Mouse (Mus musculus): ENCODE data around the gene Tuba1b. TPM values are rescaled to one million over a fixed set of nuclear protein-coding genes. Genes with fewer than 3 reads are reported as not detected.
"Not testable (repeated sequence)": the region's sequence is repeated elsewhere in the genome, so short reads cannot be mapped to it uniquely, and the experiment has no call there.

Gene Tuba1b
- polyA plus RNA-seq, 1 experiment from 2014 or later = 1,202 TPM

- H3K4me1 ChIP-seq (replicated peaks) = peaks cover 29% of the 10 kb centered on the region
- H3K9me3 ChIP-seq (replicated peaks) = no peaks in the 10 kb centered on the region
- peak overlapping the region; percentile 90 for H3K4me2 ChIP-seq
- peak overlapping the region; percentile 77 for H3K9ac ChIP-seq
- peak overlapping the region; percentile 69 for H3K27ac ChIP-seq
- H3K36me3 ChIP-seq = no peaks in the 10 kb centered on the region
- under 1% methylated on average over 41 of the region's 41 CpGs for WGBS (ENCODE audit: insufficient replicate concordance)
- DNase-seq (peak; percentile 61), ATAC-seq (ENCODE audit: low read depth) (peak; percentile 77)
- peak overlapping the region; percentile 77 for H3K4me3 ChIP-seq (replicated peaks)
- H3K27me3 ChIP-seq = peaks cover 20% of the 10 kb centered on the region
Observed at GRCm38 (mm10) chr15:98952751-98953400, 18.5 kb upstream of the Tuba1b start.

GRCm38 (mm10) chr15:98952063-98952455 is 17.7 kb upstream of the Tuba1b start:
- no peak for DNase-seq
- peaks cover 20% of the 10 kb centered on the region for H3K27me3 ChIP-seq
- H3K4me1 ChIP-seq (replicated peaks) = peaks cover 29% of the 10 kb centered on the region
- H3K4me2 ChIP-seq = peak overlapping the region; percentile 90
- H3K4me3 ChIP-seq (replicated peaks) = peak overlapping the region; percentile 77
- 45% methylated on average over 5 of the region's 5 CpGs for WGBS (ENCODE audit: insufficient replicate concordance)
- H3K9me3 ChIP-seq (replicated peaks) = no peaks in the 10 kb centered on the region
- no peaks in the 10 kb centered on the region for H3K36me3 ChIP-seq
- 0 out of 2 replicates have a peak overlapping the region, but pooled peaks have one; percentile 0 for H3K9ac ChIP-seq
- no peak overlapping the region for H3K27ac ChIP-seq
- no peak for ATAC-seq (ENCODE audit: low read depth)

DNA sequence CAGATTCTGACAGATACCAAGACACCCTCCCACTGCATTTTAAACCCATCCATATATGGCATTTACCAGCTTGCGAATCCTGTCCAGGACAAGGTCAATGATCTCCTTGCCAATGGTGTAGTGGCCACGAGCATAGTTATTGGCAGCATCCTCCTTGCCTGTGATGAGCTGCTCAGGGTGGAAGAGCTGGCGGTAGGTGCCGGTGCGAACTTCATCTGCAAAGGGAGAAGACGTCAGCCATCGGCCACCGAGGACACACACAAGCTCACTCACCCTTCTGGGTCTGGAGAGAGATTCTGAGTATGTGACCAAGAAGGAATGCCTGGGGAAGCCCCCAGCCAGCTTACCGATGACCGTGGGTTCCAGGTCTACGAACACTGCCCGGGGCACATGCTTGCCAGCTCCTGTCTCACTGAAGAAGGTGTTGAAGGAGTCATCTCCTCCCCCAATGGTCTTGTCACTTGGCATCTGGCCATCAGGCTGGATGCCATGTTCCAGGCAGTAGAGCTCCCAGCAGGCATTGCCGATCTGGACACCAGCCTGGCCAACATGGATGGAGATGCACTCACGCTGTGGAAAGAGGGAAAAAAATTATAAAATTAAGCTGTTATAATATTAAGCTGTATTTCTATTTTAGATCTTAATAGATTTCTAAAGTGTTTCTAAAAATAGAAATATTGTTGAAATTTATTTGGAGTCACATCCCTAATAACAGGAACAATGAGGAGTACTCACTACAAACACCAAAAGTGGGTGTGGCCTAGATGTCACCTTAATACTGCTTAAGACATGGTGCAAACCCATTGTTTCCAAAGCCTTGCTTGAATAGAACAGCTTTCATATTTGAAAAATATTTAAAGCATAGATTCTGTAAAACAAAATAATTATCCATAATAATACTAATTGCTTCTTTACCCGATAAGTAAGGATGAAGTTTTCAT is 17.0 kb upstream of the Tuba1b start:
- not testable (repeated sequence) for H3K9ac ChIP-seq; ATAC-seq (ENCODE audit: low read depth); H3K9me3 ChIP-seq (replicated peaks); DNase-seq; H3K36me3 ChIP-seq; H3K27ac ChIP-seq
- Histone ChIP-seq H3K27me3 (peaks cover 20% of the 10 kb centered on the region), H3K4me1 (replicated peaks) (peaks cover 29% of the 10 kb centered on the region), H3K4me3 (replicated peaks) (0 out of 2 replicates have a peak overlapping the region, but pooled peaks have one; percentile 77), H3K4me2 (peak overlapping the region; percentile 90)
- 84% methylated on average over 11 of the region's 15 CpGs for WGBS (ENCODE audit: insufficient replicate concordance)

DNA sequence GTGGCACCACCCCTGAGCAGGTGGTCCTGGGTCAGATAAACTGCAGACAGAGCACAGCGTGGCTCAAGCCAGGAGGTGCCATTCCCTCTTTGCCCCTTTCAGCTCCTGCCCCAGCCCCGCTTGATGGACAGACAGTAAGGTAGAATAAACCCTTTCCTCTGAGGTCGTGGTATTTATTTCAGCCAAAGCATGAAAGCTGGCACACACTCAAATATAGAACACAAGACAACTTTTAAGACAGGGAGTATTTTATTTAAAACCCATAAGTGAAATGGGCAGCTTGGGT is 15.2 kb upstream of the Tuba1b start:
- 68% methylated on average over 3 of the region's 3 CpGs for WGBS (ENCODE audit: insufficient replicate concordance)
- Histone ChIP-seq H3K4me2 (no peak overlapping the region), H3K9ac (no peak overlapping the region), H3K27me3 (peaks cover 14% of the 10 kb centered on the region), H3K36me3 (no peaks in the 10 kb centered on the region), H3K9me3 (replicated peaks) (no peaks in the 10 kb centered on the region), H3K27ac (no peak overlapping the region), H3K4me3 (replicated peaks) (no peak overlapping the region), H3K4me1 (replicated peaks) (peaks cover 23% of the 10 kb centered on the region)
- DNase-seq = no peak
- no peak for ATAC-seq (ENCODE audit: low read depth)

GRCm38 (mm10) chr15:98948857-98949606 is 14.7 kb upstream of the Tuba1b start:
- no peak overlapping the region for H3K4me3 ChIP-seq (replicated peaks)
- H3K27ac ChIP-seq = no peak overlapping the region
- H3K27me3 ChIP-seq = peaks cover 10% of the 10 kb centered on the region
- DNase-seq (no peak), ATAC-seq (ENCODE audit: low read depth) (no peak)
- no peak overlapping the region for H3K9ac ChIP-seq
- no peaks in the 10 kb centered on the region for H3K36me3 ChIP-seq
- 74% methylated on average over 6 of the region's 6 CpGs for WGBS (ENCODE audit: insufficient replicate concordance)
- peaks cover 19% of the 10 kb centered on the region for H3K4me1 ChIP-seq (replicated peaks)
- no peaks in the 10 kb centered on the region for H3K9me3 ChIP-seq (replicated peaks)
- H3K4me2 ChIP-seq = no peak overlapping the region

DNA sequence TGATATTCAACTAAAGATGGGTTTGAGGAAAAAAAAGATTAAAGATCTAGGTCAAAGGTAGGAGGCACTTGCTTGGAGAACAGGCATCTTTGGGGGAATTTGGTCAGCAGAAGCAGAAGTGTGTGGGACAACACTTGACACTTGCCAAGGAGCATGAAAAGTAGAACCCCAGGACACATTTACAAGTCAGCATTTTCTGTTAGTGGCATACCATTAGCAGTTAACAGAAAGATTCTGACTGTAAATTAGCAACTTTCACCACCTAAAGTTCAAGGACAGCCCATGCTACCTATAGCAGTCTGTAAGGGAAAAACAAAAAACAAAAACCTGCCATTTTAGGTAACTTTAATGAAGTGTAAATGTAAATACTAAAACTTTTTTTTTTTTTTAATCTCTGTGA is 14.0 kb upstream of the Tuba1b start:
- DNase-seq (no peak), ATAC-seq (ENCODE audit: low read depth) (no peak)
- Histone ChIP-seq H3K4me3 (replicated peaks) (no peak overlapping the region), H3K4me2 (no peak overlapping the region), H3K36me3 (no peaks in the 10 kb centered on the region), H3K4me1 (replicated peaks) (peaks cover 14% of the 10 kb centered on the region), H3K9me3 (replicated peaks) (no peaks in the 10 kb centered on the region), H3K27ac (no peak overlapping the region), H3K9ac (no peak overlapping the region), H3K27me3 (peaks cover 5% of the 10 kb centered on the region)

- H3K4me2 ChIP-seq = no peak overlapping the region
- H3K4me1 ChIP-seq (replicated peaks) = peaks cover 9% of the 10 kb centered on the region
- no peaks in the 10 kb centered on the region for H3K27me3 ChIP-seq
- 70% methylated on average over 3 of the region's 3 CpGs for WGBS (ENCODE audit: insufficient replicate concordance)
- DNase-seq = no peak
- H3K36me3 ChIP-seq = no peaks in the 10 kb centered on the region
- no peak overlapping the region for H3K4me3 ChIP-seq (replicated peaks)
- H3K9me3 ChIP-seq (replicated peaks) = no peaks in the 10 kb centered on the region
- H3K9ac ChIP-seq = no peak overlapping the region
- H3K27ac ChIP-seq = no peak overlapping the region
- ATAC-seq (ENCODE audit: low read depth) = no peak
Observed at GRCm38 (mm10) chr15:98947884-98948283, 13.5 kb upstream of the Tuba1b start.

- H3K27ac ChIP-seq = no peak overlapping the region
- WGBS (ENCODE audit: insufficient replicate concordance) = 78% methylated on average over 4 of the region's 4 CpGs
- no peaks in the 10 kb centered on the region for H3K9me3 ChIP-seq (replicated peaks)
- H3K4me3 ChIP-seq (replicated peaks) = no peak overlapping the region
- no peaks in the 10 kb centered on the region for H3K36me3 ChIP-seq
- H3K4me2 ChIP-seq = no peak overlapping the region
- H3K4me1 ChIP-seq (replicated peaks) = 0 out of 2 replicates have a peak, but pooled peaks cover 9% of the 10 kb centered on the region
- no peak overlapping the region for H3K9ac ChIP-seq
- ATAC-seq (ENCODE audit: low read depth) = no peak
- no peak for DNase-seq
- H3K27me3 ChIP-seq = no peaks in the 10 kb centered on the region
Observed at GRCm38 (mm10) chr15:98943133-98943532, 8.8 kb upstream of the Tuba1b start.

DNA sequence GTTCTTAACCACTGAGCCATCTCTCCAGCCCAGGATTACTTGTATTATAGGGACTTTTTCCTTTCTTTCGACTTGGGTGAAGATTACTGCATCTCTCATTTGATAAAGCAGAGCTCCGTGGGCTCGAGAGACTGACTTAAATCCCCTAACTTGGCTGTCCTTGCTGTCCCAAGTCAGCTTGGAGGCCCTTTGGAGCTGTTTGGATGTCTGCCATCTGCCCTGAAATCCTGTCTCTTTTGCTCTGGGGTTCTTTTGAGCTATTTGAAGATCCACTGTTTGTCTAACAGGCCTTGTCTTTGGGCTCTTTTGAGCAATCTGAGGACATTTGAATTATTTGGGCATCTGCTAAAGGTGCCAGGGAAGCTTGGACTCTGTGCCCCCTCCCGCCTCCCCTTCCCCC is 7.7 kb upstream of the Tuba1b start:
- Histone ChIP-seq H3K4me1 (replicated peaks) (0 out of 2 replicates have a peak, but pooled peaks cover 12% of the 10 kb centered on the region), H3K4me3 (replicated peaks) (no peak overlapping the region), H3K36me3 (no peaks in the 10 kb centered on the region), H3K27me3 (no peaks in the 10 kb centered on the region), H3K9me3 (replicated peaks) (no peaks in the 10 kb centered on the region), H3K4me2 (no peak overlapping the region), H3K9ac (no peak overlapping the region), H3K27ac (no peak overlapping the region)
- 68% methylated on average over 4 of the region's 4 CpGs for WGBS (ENCODE audit: insufficient replicate concordance)
- DNase-seq (no peak), ATAC-seq (ENCODE audit: low read depth) (no peak)

- ATAC-seq (ENCODE audit: low read depth) (no peak), DNase-seq (no peak)
- Histone ChIP-seq H3K36me3 (no peaks in the 10 kb centered on the region), H3K9ac (no peak overlapping the region), H3K27ac (no peak overlapping the region), H3K27me3 (no peaks in the 10 kb centered on the region), H3K4me3 (replicated peaks) (no peak overlapping the region), H3K9me3 (replicated peaks) (no peaks in the 10 kb centered on the region), H3K4me1 (replicated peaks) (0 out of 2 replicates have a peak, but pooled peaks cover 14% of the 10 kb centered on the region), H3K4me2 (no peak overlapping the region)
- 79% methylated on average over 2 of the region's 2 CpGs for WGBS (ENCODE audit: insufficient replicate concordance)
Observed at GRCm38 (mm10) chr15:98941539-98941938, 7.2 kb upstream of the Tuba1b start.

DNA sequence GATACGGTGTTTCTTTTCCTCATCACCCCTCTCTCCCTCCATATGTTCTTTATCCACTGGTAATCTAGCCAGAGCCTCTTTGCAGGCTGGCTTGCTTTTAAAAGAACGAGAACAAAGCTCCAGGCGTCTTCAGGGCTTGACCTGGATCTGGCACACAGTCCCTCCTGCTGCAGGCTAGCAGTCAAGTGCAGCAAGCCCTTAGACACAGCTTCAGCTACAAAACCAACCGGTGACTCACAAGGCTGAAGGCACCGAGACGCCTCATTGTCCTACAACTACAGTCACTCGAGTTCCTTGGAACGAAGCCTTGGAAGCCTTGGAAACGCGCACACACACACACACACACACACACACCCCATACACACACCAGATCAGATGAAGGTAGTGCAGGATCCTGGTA is 6.5 kb upstream of the Tuba1b start:
- Histone ChIP-seq H3K27me3 (no peaks in the 10 kb centered on the region), H3K9ac (no peak overlapping the region), H3K36me3 (no peaks in the 10 kb centered on the region), H3K9me3 (replicated peaks) (no peaks in the 10 kb centered on the region), H3K4me2 (no peak overlapping the region), H3K4me1 (replicated peaks) (peaks cover 20% of the 10 kb centered on the region), H3K4me3 (replicated peaks) (no peak overlapping the region), H3K27ac (no peak overlapping the region)
- WGBS (ENCODE audit: insufficient replicate concordance) = 68% methylated on average over 10 of the region's 10 CpGs
- DNase-seq (no peak), ATAC-seq (ENCODE audit: low read depth) (no peak)
